Comparison of ENCODE assay signal across 21 mouse cellular contexts in the genomic region with DNA sequence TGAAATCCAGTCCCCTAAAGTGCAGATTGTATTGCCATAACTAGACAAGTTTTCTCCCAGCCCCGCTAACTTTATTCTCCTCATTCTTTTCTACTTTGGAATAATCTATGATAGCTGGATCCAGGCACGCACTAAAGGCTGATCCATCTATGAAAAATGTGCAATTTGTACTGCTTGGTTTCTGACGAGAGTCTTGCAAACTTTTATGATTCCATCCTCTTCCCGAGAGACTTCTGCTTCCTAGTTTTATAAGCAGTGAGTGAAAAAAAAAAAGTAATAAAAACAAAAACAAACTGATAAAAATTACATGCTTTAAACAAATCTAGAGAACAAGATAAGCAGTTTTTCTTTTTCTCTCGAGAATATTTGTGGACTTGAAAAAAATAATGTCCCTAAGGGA.
DNase-seq lines count a peak whose midpoint lies in the region; ATAC-seq and TF ChIP-seq lines count a peak whose summit lies in the region.
"Had no signal": no experiment of that assay in that cellular context is flagged by ENCODE, and none has a peak within 500 bp of the region (broad histone marks: within the 10 kb centered on the region; RNA-seq: fewer than 3 reads in every experiment).

No protein-coding gene starts in this region.

- H3K4me3 ChIP-seq in limb, embryonic 14.5 days (replicated peaks; ENCODE audit: low read length), result no peak overlapping the region
- no peak overlapping the region for H3K4me3 ChIP-seq in limb, embryonic 10.5 days
- H3K4me3 ChIP-seq in intestine, embryonic 15.5 days (replicated peaks), result no peak overlapping the region
- H3K4me3 ChIP-seq in cerebellum, adult 2 months (replicated peaks; ENCODE audit: insufficient read depth, low read depth, low read length), result no peak overlapping the region
- H3K4me3 ChIP-seq: embryonic facial prominence, embryonic 13.5 days; forebrain, embryonic 10.5 days; heart, embryonic 15.5 days; hindbrain, embryonic 12.5 days; limb, embryonic 13.5 days; liver, embryonic 15.5 days had no signal

- 33% methylated on average over 5 of the region's 5 CpGs for WGBS in limb, embryonic 14.5 days
- 81% methylated on average over 5 of the region's 5 CpGs for WGBS in limb, embryonic 10.5 days
- WGBS in intestine, embryonic 15.5 days, result 47% methylated on average over 5 of the region's 5 CpGs
- WGBS in cerebellum, adult 2 months, result 77% methylated on average over 5 of the region's 5 CpGs

- no peak overlapping the region for H3K27ac ChIP-seq in limb, embryonic 14.5 days (replicated peaks; ENCODE audit: low read depth, low read length)
- no peak overlapping the region for H3K27ac ChIP-seq in limb, embryonic 10.5 days
- H3K27ac ChIP-seq in intestine, embryonic 15.5 days, result peak overlapping the region; percentile 54
- H3K27ac ChIP-seq in cerebellum, adult 2 months (ENCODE audit: insufficient read depth, low read length), result no peak overlapping the region
- H3K27ac ChIP-seq: forebrain, embryonic 10.5 days; hindbrain, embryonic 12.5 days; limb, embryonic 13.5 days; liver, embryonic 15.5 days had no signal

- no peak for TF ChIP-seq CTCF in cerebellum, adult 2 months (IDR thresholded peaks at IDR 0.05; ENCODE audit: borderline replicate concordance, insufficient read depth, low read depth, low read length)

- H3K27me3 ChIP-seq in limb, embryonic 14.5 days (ENCODE audit: control insufficient read depth, insufficient read depth, low read length), result no peaks in the 10 kb centered on the region
- H3K27me3 ChIP-seq in limb, embryonic 10.5 days (ENCODE audit: low read depth, poor library complexity, severe bottlenecking), result no peaks in the 10 kb centered on the region
- H3K27me3 ChIP-seq in intestine, embryonic 15.5 days (replicated peaks), result no peaks in the 10 kb centered on the region
- no peaks in the 10 kb centered on the region for H3K27me3 ChIP-seq in cerebellum, adult 2 months (ENCODE audit: control insufficient read depth, insufficient read depth, low read length)
- H3K27me3 ChIP-seq: embryonic facial prominence, embryonic 13.5 days; heart, embryonic 15.5 days; hindbrain, embryonic 12.5 days; limb, embryonic 13.5 days; liver, embryonic 15.5 days; Patski had no signal

- no peaks in the 10 kb centered on the region for H3K36me3 ChIP-seq in limb, embryonic 14.5 days (ENCODE audit: control insufficient read depth, insufficient read depth, low read length)
- no peaks in the 10 kb centered on the region for H3K36me3 ChIP-seq in limb, embryonic 10.5 days
- H3K36me3 ChIP-seq in intestine, embryonic 15.5 days, result no peaks in the 10 kb centered on the region
- H3K36me3 ChIP-seq: embryonic facial prominence, embryonic 13.5 days; forebrain, embryonic 10.5 days; heart, embryonic 15.5 days; hindbrain, embryonic 12.5 days; limb, embryonic 13.5 days; liver, embryonic 15.5 days had no signal

- H3K4me2 ChIP-seq in limb, embryonic 14.5 days (replicated peaks; ENCODE audit: low read depth, low read length, severe bottlenecking), result no peak overlapping the region
- no peak overlapping the region for H3K4me2 ChIP-seq in intestine, embryonic 15.5 days (replicated peaks)
- H3K4me2 ChIP-seq: heart, embryonic 15.5 days; hindbrain, embryonic 12.5 days; limb, embryonic 13.5 days; liver, embryonic 15.5 days had no signal

- no peak for TF ChIP-seq POLR2A in limb, embryonic 14.5 days (IDR thresholded peaks at IDR 0.05; ENCODE audit: borderline replicate concordance, extremely low read depth, insufficient read depth, insufficient read length)
- TF ChIP-seq POLR2A in cerebellum, adult 2 months (IDR thresholded peaks at IDR 0.05; ENCODE audit: borderline replicate concordance, insufficient read depth, low read length), result no peak

- no peak overlapping the region for H3K9ac ChIP-seq in limb, embryonic 14.5 days (ENCODE audit: low read depth, low read length, severe bottlenecking)
- no peak overlapping the region for H3K9ac ChIP-seq in intestine, embryonic 15.5 days
- H3K9ac ChIP-seq: embryonic facial prominence, embryonic 13.5 days; heart, embryonic 15.5 days; hindbrain, embryonic 12.5 days; limb, embryonic 13.5 days; liver, embryonic 15.5 days had no signal

- peak; percentile 46 to 52 for DNase-seq in heart, adult 9 months (ENCODE audit: low spot score in 2 of 2)
- no peak for DNase-seq in heart, adult 11 months
- DNase-seq in limb, embryonic 14.5 days (ENCODE audit: low spot score), result peak; percentile 15
- DNase-seq in limb, embryonic 10.5 days (ENCODE audit: low spot score), result no peak
- peak; percentile 47 for DNase-seq in skeletal muscle tissue, adult 2 months (ENCODE audit: low read depth, low spot score)
- no peak for DNase-seq in cerebellum, adult 2 months
- no peak for DNase-seq in cerebellum, adult 9-11 months
- DNase-seq: adrenal gland, postnatal 25 days; cerebellum, adult 18-20 months; gastrocnemius, postnatal 10 days had no signal

- H3K4me1 ChIP-seq in limb, embryonic 14.5 days (ENCODE audit: control insufficient read depth, insufficient read depth, low read length), result peaks cover 3% of the 10 kb centered on the region; the same call in 1 of the 2 replicates
- 0 out of 2 replicates have a peak, but pooled peaks cover 3% of the 10 kb centered on the region for H3K4me1 ChIP-seq in limb, embryonic 10.5 days
- no peaks in the 10 kb centered on the region for H3K4me1 ChIP-seq in intestine, embryonic 15.5 days (replicated peaks)
- H3K4me1 ChIP-seq in cerebellum, adult 2 months (ENCODE audit: control insufficient read depth, insufficient read depth, low read length), result no peaks in the 10 kb centered on the region
- H3K4me1 ChIP-seq: hindbrain, embryonic 12.5 days; liver, embryonic 15.5 days had no signal

- ATAC-seq in limb, embryonic 14.5 days (ENCODE audit: low FRiP score, low read depth), result no peak
- ATAC-seq in intestine, embryonic 15.5 days, result no peak
- ATAC-seq: activated CD4-positive, CD25-positive, alpha-beta regulatory T cell, adult 4 months; inflammation-experienced regulatory T-cells, adult 6 months; midbrain, embryonic 16.5 days; Patski had no signal

- H3K9me3 ChIP-seq in limb, embryonic 14.5 days (ENCODE audit: control insufficient read depth, low read length), result no peaks in the 10 kb centered on the region
- H3K9me3 ChIP-seq in limb, embryonic 10.5 days (replicated peaks), result no peaks in the 10 kb centered on the region
- H3K9me3 ChIP-seq in intestine, embryonic 15.5 days, result no peaks in the 10 kb centered on the region
- H3K9me3 ChIP-seq: embryonic facial prominence, embryonic 13.5 days; forebrain, embryonic 10.5 days; heart, embryonic 15.5 days; hindbrain, embryonic 12.5 days; limb, embryonic 13.5 days; liver, embryonic 15.5 days had no signal

Comparison
In these comparisons a context has a peak if more than half of its experiments do, and no peak if none do; other contexts are left out.
1. DNase-seq: peak in heart, adult 9 months (2 of 2), limb, embryonic 14.5 days (single experiment) and skeletal muscle tissue, adult 2 months (single experiment); none in heart, adult 11 months (single experiment), limb, embryonic 10.5 days (single experiment), cerebellum, adult 2 months (0 of 2) and cerebellum, adult 9-11 months (single experiment).